ENCODE assay signal across 20 mouse cellular contexts in genomic region chr13:91737191-91737590, GRCm38 (mm10). TPM values are rescaled to one million over a fixed set of nuclear protein-coding genes. Genes with fewer than 3 reads are reported as not detected.
"Had no signal": no experiment of that assay in that cellular context is flagged by ENCODE, and none has a peak within 500 bp of the region (broad histone marks: within the 10 kb centered on the region; RNA-seq: fewer than 3 reads in every experiment).

No protein-coding gene starts in this region.

- DNase-seq: retina, postnatal 1 day; right cerebral cortex, adult 18-20 months; right cerebral cortex, postnatal 14 days; right cerebral cortex, postnatal 25 days; right cerebral cortex, postnatal 4 days; spleen, adult 18-20 months; thymus, adult 18-20 months; thymus, adult 2 months; thymus, postnatal 14 days; thymus, postnatal 25 days; thymus, postnatal 36 days; thymus, postnatal 4 days had no signal

- H3K27me3 ChIP-seq: neural tube, embryonic 15.5 days; stomach, embryonic 15.5 days had no signal

- H3K4me1 ChIP-seq: stomach, embryonic 15.5 days had no signal

- H3K9ac ChIP-seq: neural tube, embryonic 13.5 days; neural tube, embryonic 15.5 days; stomach, embryonic 15.5 days had no signal

- H3K27ac ChIP-seq: neural tube, embryonic 13.5 days; neural tube, embryonic 15.5 days; stomach, embryonic 15.5 days; stomach, postnatal 0 days had no signal

- H3K9me3 ChIP-seq: neural tube, embryonic 13.5 days; neural tube, embryonic 15.5 days; stomach, embryonic 15.5 days had no signal

- H3K4me2 ChIP-seq: neural tube, embryonic 13.5 days; neural tube, embryonic 15.5 days; stomach, embryonic 15.5 days had no signal

- H3K36me3 ChIP-seq: neural tube, embryonic 13.5 days; neural tube, embryonic 15.5 days; stomach, embryonic 15.5 days had no signal

- H3K4me3 ChIP-seq: neural tube, embryonic 13.5 days; neural tube, embryonic 15.5 days; stomach, embryonic 15.5 days had no signal

RNA-seq across cellular contexts. Expression of gene Acot12, which starts 4.1 kb away (rescaled TPM):
- total RNA-seq: neutrophil, adult 5-6 weeks had no signal
- polyA plus RNA-seq: neural tube, embryonic 13.5 days; spleen, adult 2 months; stomach, embryonic 14.5 days; urinary bladder, adult 2 months had no signal
